Mouse (Mus musculus) cortical plate, adult 2 months (tissue): Measurements from ENCODE around the gene Paics. TPM values are rescaled to one million over a fixed set of nuclear protein-coding genes. Genes with fewer than 3 reads are reported as not detected.

ENCODE experiments used
- H3K27ac ChIP-seq: fragments of 200-500 bp; 2 replicates; pipeline ENCODE4 v1.5.1; 2012; ENCODE audit warnings: low read length, control low read depth, inconsistent platforms; ENCODE audit not compliant: insufficient read depth
- H3K4me1 ChIP-seq: fragments of 200-500 bp; 2 replicates; pipeline ENCODE4 v1.6.1; 2011; ENCODE audit warnings: low read length; ENCODE audit not compliant: control insufficient read depth, insufficient read depth
- H3K4me3 ChIP-seq: fragments of 200-500 bp; 2 replicates; pipeline ENCODE4 v1.5.1; 2011; ENCODE audit warnings: mild to moderate bottlenecking, low read length, control low read depth; ENCODE audit not compliant: insufficient read depth
- CTCF ChIP-seq: fragments of 200-500 bp; IDR thresholded peaks from 2 replicates; pipeline ENCODE4 v1.5.1; 2011; ENCODE audit warnings: mild to moderate bottlenecking, control low read depth, low read length; ENCODE audit not compliant: insufficient read depth; ENCODE audit errors: extremely low read depth
- POLR2A ChIP-seq: fragments of 200-500 bp; IDR thresholded peaks from 2 replicates; pipeline ENCODE4 v1.6.1; 2011; ENCODE audit warnings: mild to moderate bottlenecking, low read length, control low read depth; ENCODE audit not compliant: insufficient read depth; ENCODE audit errors: extremely low read depth
- polyA plus RNA-seq: library from polyadenylated mRNA; depleted of rRNA; stranded (reverse); fragments of >200 nt; gene quantifications from 2 replicates; pipeline ENCODE4 v1.2.3, GENCODE M21; 2012

Gene Paics
- polyA plus RNA-seq, 1 experiment: 74.7 TPM

GRCm38 (mm10) chr5:76947758-76948157 is 3.3 kb upstream of the Paics start:
- H3K4me3 ChIP-seq: no peak overlapping the region
- TF ChIP-seq CTCF (no peak), POLR2A (no peak)
- peaks cover 3% of the 10 kb centered on the region; the same call in 1 of the 2 replicates for H3K4me1 ChIP-seq
- H3K27ac ChIP-seq: no peak overlapping the region

GRCm38 (mm10) chr5:76950343-76951105 is 583 bp upstream of the Paics start:
- Histone ChIP-seq H3K4me3 (peak overlapping the region; percentile 68), H3K27ac (no peak overlapping the region), H3K4me1 (peaks cover 3% of the 10 kb centered on the region; the same call in 1 of the 2 replicates)
- TF ChIP-seq CTCF: no peak
- TF ChIP-seq POLR2A: no peak

GRCm38 (mm10) chr5:76952112-76953040 is 1.3 kb downstream of the Paics start:
- Histone ChIP-seq H3K4me1 (no peaks in the 10 kb centered on the region), H3K4me3 (peak overlapping the region; percentile 68), H3K27ac (no peak overlapping the region)
- TF ChIP-seq POLR2A: no peak
- TF ChIP-seq CTCF: no peak

- Histone ChIP-seq H3K27ac (no peak overlapping the region), H3K4me3 (no peak overlapping the region), H3K4me1 (no peaks in the 10 kb centered on the region)
- TF ChIP-seq POLR2A (no peak), CTCF (no peak)
Measured at GRCm38 (mm10) chr5:76953794-76954193, 2.7 kb downstream of the Paics start.

GRCm38 (mm10) chr5:76954271-76954900 is 3.3 kb downstream of the Paics start:
- Histone ChIP-seq H3K4me3 (no peak overlapping the region), H3K4me1 (no peaks in the 10 kb centered on the region), H3K27ac (no peak overlapping the region)
- no peak for TF ChIP-seq CTCF
- no peak for TF ChIP-seq POLR2A

- H3K4me3 ChIP-seq: no peak overlapping the region
- no peak for TF ChIP-seq CTCF
- TF ChIP-seq POLR2A: no peak
Measured at GRCm38 (mm10) chr5:76955474-76955873, 4.4 kb downstream of the Paics start.

DNA sequence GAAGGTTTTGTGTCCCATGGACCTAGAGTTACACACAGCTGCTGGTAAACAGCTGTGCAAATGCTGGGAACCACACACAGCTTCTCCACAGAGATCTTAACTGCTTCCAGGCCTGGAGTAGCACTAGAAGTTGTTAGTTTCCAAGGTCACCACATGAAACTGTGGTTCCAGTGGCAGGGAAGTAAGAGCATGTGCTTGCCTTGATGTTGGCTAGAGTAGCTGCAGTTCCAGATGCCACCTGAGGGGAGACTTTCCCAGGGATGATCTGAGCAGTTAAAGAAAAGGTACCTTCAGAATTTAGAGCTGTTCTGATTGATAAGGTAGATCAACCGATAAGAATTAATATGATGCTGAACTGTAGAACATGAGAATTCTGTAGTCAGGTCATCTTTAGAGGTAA is 6.8 kb downstream of the Paics start:
- Histone ChIP-seq H3K4me3 (no peak overlapping the region), H3K4me1 (no peaks in the 10 kb centered on the region), H3K27ac (no peak overlapping the region)
- TF ChIP-seq POLR2A: no peak
- TF ChIP-seq CTCF: peak; percentile 16; the same call in 1 of the 2 replicates

More at GRCm38 (mm10) chr5:76955474-76955873, 4.4 kb downstream of the Paics start:
- Histone ChIP-seq H3K27ac (no peak overlapping the region), H3K4me1 (no peaks in the 10 kb centered on the region)

DNA sequence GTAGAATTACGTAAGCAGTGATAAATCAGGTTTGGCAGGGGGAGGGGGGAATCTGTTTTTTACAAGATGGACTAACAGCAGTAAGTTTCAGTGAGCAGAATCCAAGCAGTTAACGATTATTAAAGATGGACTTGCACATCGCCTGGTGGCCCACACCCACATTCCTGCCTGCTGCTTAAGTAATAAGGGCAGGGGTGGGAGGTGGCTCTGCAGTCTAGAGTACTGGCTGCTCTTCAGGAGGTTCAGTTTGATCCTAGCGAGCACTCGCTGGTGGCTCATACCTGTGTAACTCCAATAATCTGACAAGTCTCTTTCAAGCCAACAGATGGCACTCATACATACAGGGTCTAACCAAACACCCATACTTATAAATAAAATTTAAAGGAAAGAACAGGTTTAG is 8.5 kb downstream of the Paics start:
- no peak overlapping the region for H3K4me3 ChIP-seq
- no peak overlapping the region for H3K27ac ChIP-seq
- H3K4me1 ChIP-seq: no peaks in the 10 kb centered on the region
- TF ChIP-seq CTCF: no peak
- TF ChIP-seq POLR2A: no peak

DNA sequence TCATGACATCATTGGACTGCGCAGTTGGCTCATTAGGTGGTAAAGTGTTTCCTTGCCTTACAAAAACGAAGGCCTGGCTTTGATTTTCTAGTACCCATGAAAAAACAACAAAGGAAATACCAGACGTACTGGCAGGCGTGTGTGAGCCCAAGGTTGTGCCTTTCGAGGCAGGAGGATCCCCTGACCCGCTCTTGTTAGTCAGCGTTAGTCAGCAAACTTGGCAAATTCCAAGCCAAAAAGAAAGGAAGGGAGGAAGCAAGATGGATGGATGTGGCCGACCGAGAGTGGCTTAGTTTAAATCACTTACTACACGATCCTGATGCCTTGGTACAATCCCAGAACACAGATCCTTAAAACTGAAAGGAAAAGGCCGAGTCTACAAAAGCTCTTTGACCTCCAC is 11.4 kb downstream of the Paics start:
- Histone ChIP-seq H3K4me1 (no peaks in the 10 kb centered on the region), H3K27ac (no peak overlapping the region), H3K4me3 (no peak overlapping the region)
- TF ChIP-seq CTCF (no peak), POLR2A (no peak)
